Mouse (Mus musculus) limb, embryonic 12.5 days (tissue): Measurements from ENCODE around the gene Tmem240. TPM values are rescaled to one million over a fixed set of nuclear protein-coding genes. Genes with fewer than 3 reads are reported as not detected.

Experiments used
- ATAC-seq: fragments of 200-750 bp; cut with Nextera tagmentation; 2 replicates; pipeline ENCODE4 v1.8.0; 2017; ENCODE audit warnings: low read depth, moderate TSS enrichment; ENCODE audit not compliant: insufficient number of reproducible peaks, insufficient read depth, low FRiP score, low TSS enrichment
- H3K27ac ChIP-seq: fragments of 300-500 bp; sonication (generic); 2 replicates; pipeline ENCODE4 v1.5.1; 2016; ENCODE audit warnings: mild to moderate bottlenecking, moderate library complexity
- H3K27me3 ChIP-seq: fragments of 300-500 bp; sonication (generic); 2 replicates; pipeline ENCODE4 v1.6.1; 2016; ENCODE audit warnings: mild to moderate bottlenecking, moderate library complexity
- H3K36me3 ChIP-seq: fragments of 300-500 bp; sonication (generic); 2 replicates; pipeline ENCODE4 v1.6.1; 2016; ENCODE audit warnings: mild to moderate bottlenecking, moderate library complexity
- H3K4me1 ChIP-seq: fragments of 300-500 bp; sonication (generic); replicated peaks from 2 replicates; pipeline ENCODE4 v1.6.1; 2016
- H3K4me2 ChIP-seq: fragments of 300-500 bp; sonication (generic); 2 replicates; pipeline ENCODE4 v1.6.1; 2016; ENCODE audit warnings: mild to moderate bottlenecking, moderate library complexity
- H3K4me3 ChIP-seq: fragments of 300-500 bp; sonication (generic); replicated peaks from 2 replicates; pipeline ENCODE4 v1.5.1; 2016; ENCODE audit warnings: mild to moderate bottlenecking
- H3K9ac ChIP-seq: fragments of 300-500 bp; sonication (generic); replicated peaks from 2 replicates; pipeline ENCODE4 v1.6.1; 2016; ENCODE audit warnings: mild to moderate bottlenecking, moderate library complexity
- H3K9me3 ChIP-seq: fragments of 300-500 bp; sonication (generic); 2 replicates; pipeline ENCODE4 v1.6.1; 2016; ENCODE audit warnings: mild to moderate bottlenecking, moderate library complexity
- WGBS: fragments of 180-500 bp; shearing (Covaris S2); methylation state at CpG from one replicate; pipeline ENCODE4 v1.1.7; 2016; 5-methylcytosine and 5-hydroxymethylcytosine counted together
- polyA plus RNA-seq: library from polyadenylated mRNA; unstranded; fragments of >200 nt; fragmentation: Nextera tagmentation; extraction: Ambion mirVana; gene quantifications from 2 replicates; pipeline ENCODE4 v1.2.1, GENCODE M21; 2016

Tmem240 gene
- polyA plus RNA-seq, 1 experiment from 2014 or later: 1.6 TPM

DNA sequence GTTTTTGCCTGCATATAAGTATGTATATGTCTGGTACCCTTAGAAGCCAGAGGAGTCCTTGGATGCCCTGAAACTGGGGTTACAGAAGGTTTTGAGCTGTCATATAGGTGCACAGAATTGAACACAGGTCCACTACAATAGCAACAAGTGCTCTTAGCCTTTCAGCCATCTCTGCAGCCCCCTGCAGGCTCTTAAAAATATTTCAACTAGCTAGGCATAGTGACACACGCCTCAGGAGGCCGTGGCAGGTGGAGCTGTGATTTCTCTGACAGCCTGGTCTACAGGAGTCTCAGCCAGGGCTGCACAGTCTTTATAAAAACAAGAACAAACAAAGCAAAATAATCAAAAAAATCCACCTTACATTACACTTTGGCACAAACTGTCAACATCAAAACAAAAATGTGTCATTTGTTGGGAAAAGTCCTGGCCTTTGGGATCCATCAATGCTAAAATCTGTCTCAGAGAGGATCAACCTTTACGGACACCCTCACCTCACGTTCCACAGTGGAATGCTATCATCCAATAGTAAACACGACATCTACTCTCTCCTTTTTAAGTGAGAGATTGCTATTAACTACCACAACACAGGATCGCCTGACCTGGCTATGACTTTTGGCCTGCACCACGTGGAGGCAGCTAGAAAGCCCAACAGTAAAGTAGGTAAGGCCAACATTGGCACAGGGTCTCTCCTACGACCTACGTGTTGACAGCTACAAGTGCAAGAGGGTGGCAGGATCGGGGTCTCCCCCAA lies 25.4 kb downstream of the Tmem240 start:
- Histone ChIP-seq H3K9ac (peak overlapping the region; percentile 76), H3K4me2 (peak overlapping the region; percentile 97), H3K9me3 (no peaks in the 10 kb centered on the region), H3K4me1 (peaks cover 27% of the 10 kb centered on the region), H3K4me3 (peak overlapping the region; percentile 89), H3K27ac (no peak overlapping the region), H3K27me3 (no peaks in the 10 kb centered on the region), H3K36me3 (peaks cover 31% of the 10 kb centered on the region)
- no peak; the same call in 1 of the 2 replicates for ATAC-seq
- 3% methylated on average over 10 of the region's 10 CpGs for WGBS

- Histone ChIP-seq H3K9ac (peak within 1 kb of the TSS; percentile 82), H3K27me3 (no peaks in the 10 kb centered on the region), H3K36me3 (peaks cover 23% of the 10 kb centered on the region), H3K27ac (peak within 1 kb of the TSS; percentile 64), H3K4me3 (peak within 1 kb of the TSS; percentile 89), H3K4me1 (peaks cover 27% of the 10 kb centered on the region), H3K4me2 (peak within 1 kb of the TSS; percentile 97), H3K9me3 (no peaks in the 10 kb centered on the region)
- under 1% methylated on average over 68 of the region's 68 CpGs for WGBS
- peak; percentile 93 for ATAC-seq
These were observed 26.2 kb downstream of the Tmem240 start, which contains the start of gene Atad3a for GRCm38 (mm10) chr4:155760613-155761355. Atad3a (minus strand) TSS chr4:155761093.

DNA sequence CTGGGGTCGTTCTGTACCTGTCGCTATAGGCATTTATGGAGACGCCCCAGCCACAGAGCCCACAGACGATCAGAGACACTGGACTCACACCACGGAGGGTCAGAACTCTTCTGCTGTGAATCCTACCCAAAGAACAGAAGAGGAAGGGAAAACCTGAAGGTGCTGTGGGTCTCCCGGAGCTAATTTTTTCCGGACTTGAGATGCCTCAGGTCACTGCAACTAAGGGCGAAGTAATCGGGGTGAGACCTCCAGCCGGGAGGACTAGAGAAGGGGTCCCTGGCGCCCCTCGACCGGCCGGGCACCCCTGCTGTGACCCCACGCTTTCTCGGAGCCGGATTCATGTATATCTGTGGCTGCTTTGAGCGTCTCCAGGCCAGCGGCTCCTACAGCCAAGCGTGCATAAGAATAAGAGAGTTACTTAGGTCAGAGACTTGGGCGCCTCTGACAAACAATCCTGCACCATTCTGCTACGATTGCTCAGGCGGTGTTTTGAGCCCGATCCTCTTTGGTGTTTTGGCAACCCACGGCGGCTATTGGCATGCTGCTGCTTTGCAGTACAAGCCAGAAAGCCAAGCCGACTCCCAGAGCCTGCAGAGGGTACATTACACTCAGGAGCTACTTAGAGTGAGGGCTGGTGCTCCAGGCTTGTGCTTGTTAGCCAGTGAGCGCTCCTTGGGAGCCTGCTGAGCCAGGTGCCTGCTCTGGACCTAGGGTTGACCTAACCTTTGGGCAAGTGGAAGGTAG lies 26.9 kb downstream of the Tmem240 start:
- Histone ChIP-seq H3K4me3 (peak overlapping the region; percentile 89), H3K9ac (peak overlapping the region; percentile 82), H3K9me3 (no peaks in the 10 kb centered on the region), H3K4me1 (peaks cover 27% of the 10 kb centered on the region), H3K27me3 (no peaks in the 10 kb centered on the region), H3K36me3 (peaks cover 16% of the 10 kb centered on the region), H3K4me2 (peak overlapping the region; percentile 97), H3K27ac (peak overlapping the region; percentile 64)
- peak; percentile 12; the same call in 1 of the 2 replicates for ATAC-seq
- WGBS: 3% methylated on average over 28 of the region's 28 CpGs

DNA sequence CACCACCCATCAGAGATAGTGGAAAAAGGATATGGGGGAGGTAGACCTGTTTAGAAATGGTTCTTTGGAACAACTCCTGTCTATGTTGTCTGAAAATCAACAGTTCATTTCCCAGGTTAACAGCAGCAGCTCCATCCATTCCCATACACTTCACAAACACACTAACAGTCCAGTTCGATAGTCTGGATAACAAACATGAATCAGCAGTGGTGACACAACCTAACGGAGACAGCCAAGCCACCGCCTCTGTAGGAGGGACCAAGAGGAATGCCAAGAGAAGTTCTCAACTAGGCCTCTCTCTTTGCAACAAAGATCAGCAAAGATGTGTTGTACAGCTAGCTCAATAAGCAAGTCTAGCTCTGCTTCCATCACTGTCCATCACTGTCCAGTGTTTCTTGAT lies 27.8 kb downstream of the Tmem240 start:
- H3K27me3 ChIP-seq: no peaks in the 10 kb centered on the region
- peaks cover 8% of the 10 kb centered on the region for H3K36me3 ChIP-seq
- 0 out of 2 replicates have a peak overlapping the region, but pooled peaks have one; percentile 97 for H3K4me2 ChIP-seq
- WGBS: 90% methylated on average over 3 of the region's 3 CpGs
- H3K27ac ChIP-seq: no peak overlapping the region
- ATAC-seq: no peak
- no peaks in the 10 kb centered on the region for H3K9me3 ChIP-seq
- no peak overlapping the region for H3K9ac ChIP-seq
- H3K4me1 ChIP-seq: peaks cover 27% of the 10 kb centered on the region
- H3K4me3 ChIP-seq: no peak overlapping the region

GRCm38 (mm10) chr4:155769496-155769879 lies 34.9 kb downstream of the Tmem240 start:
- ATAC-seq: no peak
- 67% methylated on average over 5 of the region's 5 CpGs for WGBS
- H3K9me3 ChIP-seq: no peaks in the 10 kb centered on the region
- H3K4me1 ChIP-seq: peaks cover 22% of the 10 kb centered on the region
- no peaks in the 10 kb centered on the region for H3K36me3 ChIP-seq
- H3K4me3 ChIP-seq: peak overlapping the region; percentile 58
- peak overlapping the region; percentile 75 for H3K9ac ChIP-seq
- H3K4me2 ChIP-seq: peak overlapping the region; percentile 80
- H3K27me3 ChIP-seq: peaks cover 30% of the 10 kb centered on the region
- peak overlapping the region; percentile 80; the same call in 1 of the 2 replicates for H3K27ac ChIP-seq

DNA sequence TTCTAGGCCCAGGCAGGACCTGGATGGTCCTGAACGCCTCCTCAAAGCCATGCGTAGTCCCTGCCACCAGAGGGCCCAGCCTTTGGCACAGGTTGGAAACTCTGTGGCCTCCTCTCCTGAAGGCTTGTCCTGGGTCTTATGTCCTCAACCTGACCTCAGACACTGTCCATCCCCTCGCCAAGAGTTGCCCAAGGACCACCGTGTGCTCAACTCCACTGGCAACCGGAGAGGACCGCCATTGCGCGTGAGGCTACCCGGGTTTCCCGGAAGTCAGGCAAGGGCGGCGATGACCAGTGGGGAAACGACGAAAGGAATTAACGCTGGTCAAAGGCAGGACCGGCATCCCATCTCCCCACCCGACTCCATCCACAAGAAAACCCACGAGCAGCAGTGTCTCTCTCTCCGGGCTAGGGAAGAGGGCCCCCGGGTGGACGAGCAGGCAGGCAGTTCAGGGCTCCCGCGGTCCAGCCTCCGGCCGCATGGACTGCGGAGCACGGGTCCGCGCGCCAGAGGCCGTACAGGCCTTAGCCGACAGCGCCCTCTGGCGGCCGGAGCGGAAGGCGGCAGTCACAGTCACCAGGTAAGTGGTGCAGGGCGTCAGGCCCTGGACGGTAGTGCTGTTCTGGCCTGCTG lies 35.4 kb downstream of the Tmem240 start:
- H3K4me1 ChIP-seq: peaks cover 27% of the 10 kb centered on the region
- H3K27me3 ChIP-seq: peaks cover 32% of the 10 kb centered on the region
- ATAC-seq: peak; percentile 83
- no peaks in the 10 kb centered on the region for H3K36me3 ChIP-seq
- peak overlapping the region; percentile 58 for H3K4me3 ChIP-seq
- WGBS: 1% methylated on average over 39 of the region's 39 CpGs
- peak overlapping the region; percentile 80 for H3K27ac ChIP-seq
- no peaks in the 10 kb centered on the region for H3K9me3 ChIP-seq
- peak overlapping the region; percentile 80 for H3K4me2 ChIP-seq
- peak overlapping the region; percentile 75 for H3K9ac ChIP-seq

DNA sequence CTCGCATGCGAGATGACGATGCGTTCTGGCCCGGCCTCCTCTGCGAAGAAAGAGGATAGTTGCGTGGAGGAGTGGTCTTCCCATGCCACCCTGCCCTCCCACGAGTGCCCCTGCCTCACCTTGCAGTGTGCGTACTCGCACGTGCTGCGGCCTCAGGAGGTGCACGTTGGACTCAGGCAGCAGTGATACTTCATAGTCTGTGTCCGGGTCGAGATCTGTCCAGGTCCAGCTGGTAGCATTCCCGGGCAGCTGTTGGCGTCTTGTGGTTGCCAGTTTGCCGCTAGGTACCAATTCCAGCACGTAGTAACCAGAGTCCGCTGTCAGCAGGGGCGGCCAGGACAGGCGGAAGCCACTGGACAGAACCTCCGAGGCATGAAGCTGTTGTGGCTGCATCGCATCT lies 36.0 kb downstream of the Tmem240 start:
- Histone ChIP-seq H3K36me3 (no peaks in the 10 kb centered on the region), H3K4me1 (peaks cover 29% of the 10 kb centered on the region), H3K4me2 (peak overlapping the region; percentile 80), H3K9me3 (no peaks in the 10 kb centered on the region), H3K27me3 (peaks cover 38% of the 10 kb centered on the region), H3K9ac (peak overlapping the region; percentile 75), H3K4me3 (peak overlapping the region; percentile 58), H3K27ac (no peak overlapping the region)
- ATAC-seq: 0 out of 2 replicates have a peak, but pooled peaks have one; percentile 9
- WGBS: 46% methylated on average over 24 of the region's 24 CpGs

DNA sequence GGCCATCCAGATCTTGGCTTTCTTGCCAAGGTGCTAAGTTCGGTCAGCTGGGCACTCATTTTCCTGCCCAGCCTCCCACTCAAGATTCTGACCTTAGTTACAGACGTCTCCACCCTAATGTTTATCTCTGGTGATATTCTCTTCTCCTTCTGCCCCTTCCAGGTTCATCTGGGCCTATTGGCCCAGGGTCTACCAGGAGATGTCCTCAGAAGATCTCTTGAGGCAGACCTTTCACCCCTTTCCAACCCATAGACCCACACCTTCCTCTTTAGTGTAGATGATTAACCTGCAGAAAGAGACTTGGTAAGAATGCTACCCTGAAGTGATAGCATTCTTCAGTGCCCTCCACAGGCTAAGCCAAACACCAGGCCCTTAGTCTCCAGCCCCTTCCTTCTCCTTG lies 37.1 kb downstream of the Tmem240 start:
- ATAC-seq: no peak
- Histone ChIP-seq H3K4me1 (peaks cover 29% of the 10 kb centered on the region), H3K9ac (no peak overlapping the region), H3K36me3 (no peaks in the 10 kb centered on the region), H3K27ac (no peak overlapping the region), H3K4me2 (no peak overlapping the region), H3K4me3 (no peak overlapping the region), H3K9me3 (no peaks in the 10 kb centered on the region), H3K27me3 (peaks cover 40% of the 10 kb centered on the region)
- 75% methylated on average over 2 of the region's 2 CpGs for WGBS

DNA sequence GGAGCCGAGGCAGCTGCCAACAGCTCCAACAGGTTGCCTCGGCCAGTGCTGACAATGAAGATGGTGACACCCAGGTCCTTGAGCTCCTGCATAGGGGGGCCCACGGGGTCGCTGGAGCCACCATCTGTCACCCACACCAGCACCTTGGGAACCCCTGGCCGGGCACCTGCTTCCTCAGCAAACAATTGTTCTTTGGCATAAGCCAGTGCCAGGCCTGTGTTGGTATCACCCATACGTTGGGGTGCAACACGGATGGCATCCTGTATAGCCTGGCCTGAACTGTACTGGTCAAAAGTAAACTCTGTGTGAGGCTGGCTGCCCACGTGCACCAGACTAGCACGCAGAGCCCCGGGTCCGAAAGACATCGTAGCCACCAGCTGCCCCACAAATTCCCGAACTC lies 38.2 kb downstream of the Tmem240 start:
- Histone ChIP-seq H3K9ac (no peak overlapping the region), H3K4me2 (no peak overlapping the region), H3K27me3 (peaks cover 40% of the 10 kb centered on the region), H3K9me3 (no peaks in the 10 kb centered on the region), H3K36me3 (no peaks in the 10 kb centered on the region), H3K4me1 (peaks cover 29% of the 10 kb centered on the region), H3K27ac (no peak overlapping the region), H3K4me3 (no peak overlapping the region)
- ATAC-seq: no peak
- 86% methylated on average over 13 of the region's 13 CpGs for WGBS

GRCm38 (mm10) chr4:155773335-155774078 lies 38.9 kb downstream of the Tmem240 start:
- ATAC-seq: no peak
- H3K36me3 ChIP-seq: no peaks in the 10 kb centered on the region
- peak overlapping the region; percentile 82 for H3K4me2 ChIP-seq
- peaks cover 40% of the 10 kb centered on the region for H3K27me3 ChIP-seq
- peaks cover 29% of the 10 kb centered on the region for H3K4me1 ChIP-seq
- 43% methylated on average over 5 of the region's 5 CpGs for WGBS
- no peak overlapping the region for H3K27ac ChIP-seq
- H3K9ac ChIP-seq: peak overlapping the region; percentile 52; the same call in 1 of the 2 replicates
- H3K4me3 ChIP-seq: peak overlapping the region; percentile 44
- no peaks in the 10 kb centered on the region for H3K9me3 ChIP-seq
